Mouse (Mus musculus) thymus, postnatal 4 days (tissue): Measurements from ENCODE around the gene Anxa9.

Experiments
- DNase-seq: peaks from one replicate; pipeline ENCODE4 v3.0.0; 2021

Anxa9 gene

DNA sequence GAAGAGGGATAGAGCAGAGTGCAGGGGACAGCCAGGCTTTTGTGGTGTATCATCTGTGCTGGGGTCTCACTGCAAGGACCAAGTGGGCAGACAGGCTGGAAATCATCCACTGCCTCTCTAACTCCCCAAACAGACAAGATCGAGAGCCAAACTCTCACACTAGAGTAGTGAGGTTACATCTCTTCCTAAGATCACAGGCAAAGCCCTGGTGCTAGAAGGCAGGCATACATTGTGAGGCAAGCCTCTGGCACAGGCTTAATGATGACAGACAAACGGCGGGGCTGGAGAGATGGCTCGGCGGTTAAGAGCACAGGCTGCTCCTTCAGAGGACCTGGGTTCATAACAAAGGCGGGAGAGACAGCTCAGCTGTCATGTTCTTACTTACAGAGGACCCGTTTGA lies 6.5 kb upstream of the Anxa9 start:
- no peak for DNase-seq

DNA sequence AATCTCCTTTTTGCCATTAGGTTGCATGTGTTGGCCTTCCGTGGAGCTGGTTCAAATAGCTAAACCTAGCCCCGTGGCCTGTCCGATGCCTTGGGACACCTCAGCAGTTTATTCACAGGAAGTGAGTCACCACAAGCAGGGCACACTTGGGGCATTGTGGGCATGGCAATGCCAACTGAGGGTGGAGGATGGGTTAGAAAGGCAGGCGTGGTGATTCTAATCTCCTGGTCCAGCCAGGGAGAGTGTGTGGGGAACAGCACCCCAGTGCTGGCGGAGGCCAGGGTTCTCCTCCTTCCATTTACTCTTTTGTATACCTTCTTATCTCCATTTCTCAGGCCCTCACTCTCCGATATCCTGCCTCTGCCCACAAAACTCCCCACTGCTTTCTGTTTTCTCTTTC lies 5.6 kb upstream of the Anxa9 start:
- DNase-seq = no peak

DNA sequence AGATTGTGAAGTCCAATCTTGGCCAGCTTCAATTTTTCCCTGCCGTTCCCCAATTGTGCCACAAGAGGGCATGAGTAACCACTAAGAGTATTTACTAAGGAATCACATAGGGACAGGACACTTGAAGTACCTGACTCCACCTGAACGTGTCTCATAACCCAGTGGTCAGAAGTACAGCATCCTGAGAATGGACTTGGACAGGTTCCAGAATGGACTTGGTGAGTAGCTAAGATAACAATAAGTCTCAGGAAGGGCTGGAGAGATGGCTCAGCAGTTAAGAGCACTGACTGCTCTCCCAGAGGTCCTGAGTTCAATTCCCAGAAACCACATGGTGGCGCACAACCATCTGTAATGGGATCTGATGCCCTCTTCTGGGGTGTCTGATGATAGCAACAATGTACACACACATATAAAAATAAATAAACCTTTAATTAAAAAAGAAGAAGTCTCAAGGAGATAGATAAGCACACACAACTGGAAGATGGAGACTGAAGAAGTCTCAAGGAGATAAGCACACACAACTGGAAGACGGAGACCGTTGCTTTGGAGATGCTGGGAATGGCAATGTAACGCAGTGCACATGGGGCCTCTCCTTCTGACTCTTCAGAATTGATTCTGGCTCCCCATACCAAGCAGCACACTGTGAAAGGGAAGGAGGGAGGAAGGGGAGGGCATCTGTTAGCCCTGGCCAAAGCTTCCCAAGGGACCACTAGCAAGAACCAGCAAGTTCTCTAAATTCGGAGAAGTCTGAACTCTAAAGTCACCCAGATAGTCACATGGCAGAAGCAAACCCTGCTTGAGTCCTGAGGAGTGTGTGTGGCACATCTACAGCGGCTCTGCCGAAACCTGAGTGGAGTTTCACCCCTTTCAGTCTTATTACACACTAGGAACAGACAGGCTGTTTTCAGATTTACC lies 4.2 kb upstream of the Anxa9 start:
- peak; percentile 62 for DNase-seq

DNA sequence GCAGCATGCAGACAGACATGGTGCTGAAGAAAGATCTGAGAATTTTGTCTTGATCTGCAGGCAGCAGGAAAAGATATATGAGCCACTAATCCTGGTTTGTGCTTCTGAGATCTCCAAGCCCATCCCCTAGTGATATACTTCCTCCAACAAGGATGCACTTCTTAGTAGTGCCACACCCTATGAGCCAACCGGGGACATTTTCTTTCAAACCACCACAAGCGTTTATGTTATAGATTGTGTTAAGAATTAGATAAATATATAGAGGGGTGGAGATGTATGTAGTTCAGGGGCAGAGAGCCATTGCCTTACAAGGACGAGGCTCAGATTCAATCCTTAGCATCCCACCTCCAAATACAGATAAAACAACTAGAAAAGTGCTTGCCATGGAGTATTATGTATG lies 3.5 kb upstream of the Anxa9 start:
- DNase-seq = no peak

DNA sequence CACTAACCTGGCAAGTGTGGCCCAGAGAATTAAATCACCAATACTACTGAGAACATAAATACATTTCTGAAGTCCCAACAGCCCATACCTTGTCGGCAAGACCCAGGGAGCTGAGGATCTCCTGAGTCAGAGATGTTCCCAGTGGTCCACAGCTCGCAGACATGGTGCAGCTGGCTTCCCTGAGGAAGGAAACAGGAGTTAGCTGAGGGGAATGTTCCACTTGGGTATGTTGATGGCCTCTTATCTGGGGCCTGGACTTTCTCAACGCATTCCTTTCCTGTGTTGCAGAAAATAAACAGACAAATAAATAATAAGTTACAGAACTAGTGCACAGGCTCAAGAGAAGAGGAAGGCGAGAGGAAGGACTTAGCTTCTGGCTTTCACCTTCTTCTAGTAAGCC lies 732 bp downstream of the Anxa9 start:
- no peak for DNase-seq

DNA sequence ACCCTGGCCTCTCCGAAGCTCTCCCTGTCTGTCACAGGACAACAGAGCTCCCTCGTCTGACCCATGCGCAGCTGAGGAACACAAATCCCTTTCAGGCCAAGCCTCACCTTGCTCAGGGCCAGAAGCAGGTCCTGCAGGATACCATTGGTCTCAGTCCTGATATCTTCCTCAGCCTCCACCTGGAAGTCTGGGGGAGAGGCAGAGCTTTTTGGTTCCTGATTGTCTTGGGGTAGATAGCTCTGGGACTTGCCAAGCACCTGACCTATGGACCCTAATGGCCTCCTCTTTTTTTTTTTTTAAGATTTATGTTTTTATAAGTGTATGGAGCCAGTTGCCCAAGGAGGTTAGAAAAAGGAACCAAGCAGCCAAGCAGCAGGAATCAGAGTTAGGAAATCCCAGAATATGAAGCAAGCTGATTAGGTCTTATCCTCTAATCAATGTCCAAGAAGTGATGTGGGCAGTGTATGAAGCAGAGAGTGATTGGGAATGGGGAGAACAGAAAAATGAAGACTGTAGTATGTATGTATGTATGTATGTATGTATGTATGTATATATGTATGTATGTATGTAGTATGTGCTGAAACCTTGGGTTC lies 5.7 kb downstream of the Anxa9 start:
- no peak for DNase-seq

DNA sequence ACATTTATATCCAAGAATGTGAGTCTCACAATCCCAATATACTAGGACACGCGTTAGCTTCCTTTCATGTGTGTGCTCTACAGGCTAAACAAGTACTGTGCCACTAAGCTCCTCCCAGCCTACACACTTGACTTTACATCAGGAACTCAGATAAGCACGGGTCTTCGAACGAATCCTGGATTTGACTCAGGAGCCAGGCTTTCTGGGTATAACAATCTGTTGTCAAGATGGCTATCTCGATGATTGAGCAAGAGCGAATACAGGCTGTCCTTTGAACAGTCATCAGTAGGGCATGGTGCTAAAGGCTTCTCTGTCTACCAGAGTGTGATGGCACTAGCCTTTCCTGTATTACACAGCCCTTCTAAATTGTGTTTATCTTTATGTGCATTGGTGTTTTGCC lies 9.0 kb downstream of the Anxa9 start:
- DNase-seq = no peak

DNA sequence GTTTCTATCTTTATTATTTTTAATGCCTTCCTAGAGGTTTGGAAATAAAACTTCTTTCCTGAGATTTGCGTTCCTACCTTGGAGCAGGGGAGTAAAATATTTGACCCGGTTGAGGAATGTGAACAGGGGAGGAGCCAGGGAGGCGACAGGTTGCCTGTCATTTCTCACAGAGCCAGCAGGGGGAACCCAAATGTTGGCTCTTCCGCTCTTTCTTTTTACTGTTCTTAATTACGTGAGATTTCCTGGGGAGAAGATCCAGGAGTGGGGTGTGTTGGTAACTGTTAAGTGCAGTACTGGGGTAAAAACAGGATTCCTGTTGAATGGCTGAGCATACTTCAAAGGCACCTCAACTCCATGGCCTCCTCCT lies 10.9 kb downstream of the Anxa9 start:
- peak; percentile 75 for DNase-seq

DNA sequence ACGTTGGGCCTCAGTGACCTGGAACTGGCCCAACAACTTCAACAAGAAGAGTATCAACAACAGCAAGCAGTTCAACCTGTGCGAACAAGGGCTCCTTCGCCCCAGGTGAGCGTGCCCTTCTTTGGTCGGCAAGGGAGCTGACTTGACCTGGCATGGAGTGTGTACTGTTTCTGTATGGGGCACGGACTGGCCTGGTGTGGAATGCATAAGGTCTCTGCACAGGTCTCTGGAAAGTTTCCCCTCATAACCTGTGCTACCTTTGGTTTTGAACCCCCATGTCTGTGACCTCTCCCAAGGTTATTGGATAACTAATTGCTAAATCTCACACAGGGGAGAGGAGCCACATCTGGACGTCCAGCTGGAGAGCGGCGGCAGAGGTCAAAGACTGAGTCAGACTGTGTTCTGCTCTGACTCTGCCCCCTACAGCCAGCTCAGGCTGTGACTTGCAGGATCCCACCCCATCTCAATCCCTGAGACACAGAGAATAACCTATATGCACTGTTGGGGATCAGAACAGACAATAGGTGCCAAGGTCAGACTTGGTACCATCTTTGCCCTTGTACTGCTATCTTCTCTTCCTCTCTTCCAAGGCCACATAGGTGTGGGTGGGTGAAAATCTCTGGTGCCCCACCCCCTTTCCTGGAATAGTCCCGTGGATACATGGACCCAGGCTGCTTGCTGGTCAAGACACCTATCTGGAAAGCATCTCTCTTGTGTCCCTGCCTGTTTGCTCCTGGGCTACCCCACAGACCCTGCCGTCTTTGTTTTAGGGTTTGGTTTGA lies 11.5 kb downstream of the Anxa9 start:
- no peak for DNase-seq

DNA sequence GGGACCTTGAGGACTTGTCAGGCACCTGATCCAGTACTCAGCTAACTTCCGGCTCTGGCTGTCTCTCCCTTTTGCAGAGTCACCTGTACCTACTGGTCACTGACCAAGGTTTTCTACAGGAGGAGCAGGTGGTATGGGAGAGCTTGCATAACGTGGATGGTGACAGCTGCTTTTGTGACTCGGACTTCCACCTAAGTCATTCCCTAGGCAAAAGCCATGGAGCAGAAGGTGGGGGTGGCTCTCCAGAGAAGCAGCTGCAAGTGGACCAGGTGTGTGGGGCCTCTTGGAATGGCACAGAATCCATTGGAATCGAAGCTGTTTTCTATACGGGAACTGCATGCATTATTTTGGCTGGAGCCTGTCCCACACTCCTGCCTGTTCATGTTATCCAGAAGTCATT lies 12.3 kb downstream of the Anxa9 start:
- no peak for DNase-seq

DNA sequence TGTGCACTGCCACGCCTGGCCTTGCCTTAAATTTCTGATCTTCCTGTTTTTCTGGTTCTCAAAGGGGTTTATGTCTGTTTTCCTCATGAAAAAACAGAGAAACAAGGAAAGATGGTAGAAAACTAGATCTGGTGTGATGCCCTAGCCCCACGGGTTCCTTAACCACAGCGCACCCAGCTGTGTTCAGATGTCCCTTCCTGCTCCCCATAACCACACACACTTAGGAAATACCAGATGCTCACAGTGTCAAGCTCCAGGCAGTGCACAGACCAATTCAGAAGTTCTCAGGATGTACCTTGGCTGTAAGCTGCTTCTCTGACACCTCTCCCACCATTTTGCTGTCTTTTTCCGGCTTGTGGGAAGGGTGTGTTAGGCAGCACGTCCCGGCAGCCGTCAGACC lies 12.7 kb downstream of the Anxa9 start:
- DNase-seq = no peak

DNA sequence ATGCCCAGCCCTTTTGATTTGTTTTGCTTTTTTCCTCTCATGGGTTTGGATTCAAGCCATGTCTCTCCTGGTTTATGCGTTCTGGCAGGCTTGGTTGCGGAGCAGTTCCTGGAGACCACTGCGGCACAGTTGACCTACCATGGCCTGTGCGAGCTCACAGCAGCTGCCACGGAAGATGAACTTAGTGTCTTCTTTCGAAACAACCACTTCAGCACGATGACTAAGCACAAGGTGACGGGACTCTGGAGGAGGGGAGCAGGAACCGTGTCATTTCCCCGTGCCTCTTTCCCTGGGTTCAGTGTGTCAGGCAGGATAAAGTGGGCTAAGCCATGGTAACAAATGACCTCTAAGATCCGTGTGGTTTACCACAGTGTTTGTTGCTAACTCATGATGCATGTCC lies 13.4 kb downstream of the Anxa9 start:
- no peak for DNase-seq

DNA sequence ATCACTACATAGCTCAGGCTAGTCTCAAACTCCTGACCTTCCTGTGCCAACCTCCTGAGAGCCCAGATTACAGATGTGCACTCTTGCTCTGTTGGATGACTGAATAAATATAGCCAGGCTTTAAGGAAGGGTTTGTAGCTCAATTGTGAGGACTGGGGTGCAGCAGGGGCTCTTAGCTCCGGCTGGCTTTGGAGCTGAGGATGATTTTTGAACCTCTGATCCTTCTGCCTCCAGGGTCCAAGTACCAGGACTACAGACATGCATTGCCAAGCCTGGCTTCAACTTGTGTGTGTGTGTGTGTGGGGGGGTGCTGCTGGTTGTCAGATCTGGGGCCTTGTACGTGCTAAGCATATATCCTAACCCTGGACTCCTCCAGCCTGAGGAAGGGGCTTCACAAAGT lies 14.1 kb downstream of the Anxa9 start:
- DNase-seq = no peak

DNA sequence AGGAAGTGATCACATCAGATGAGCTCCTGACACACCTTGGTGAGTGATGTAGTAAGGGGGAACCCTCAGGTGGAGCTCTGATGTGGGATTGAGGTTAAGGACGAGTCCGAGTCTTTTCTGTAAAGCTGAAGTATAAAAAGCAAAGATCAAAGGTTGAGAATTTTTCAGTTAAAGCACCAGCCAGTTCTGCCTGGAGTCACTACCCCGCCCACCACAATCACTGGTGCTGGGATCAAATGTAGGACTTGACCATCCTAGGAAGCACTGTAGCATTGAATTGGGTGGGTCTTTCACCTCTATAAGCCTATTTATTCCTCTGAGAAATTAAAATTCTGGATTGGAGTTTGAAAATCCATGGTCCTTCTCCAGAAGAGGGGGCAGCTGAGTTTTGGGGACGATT lies 15.9 kb downstream of the Anxa9 start:
- no peak for DNase-seq

DNA sequence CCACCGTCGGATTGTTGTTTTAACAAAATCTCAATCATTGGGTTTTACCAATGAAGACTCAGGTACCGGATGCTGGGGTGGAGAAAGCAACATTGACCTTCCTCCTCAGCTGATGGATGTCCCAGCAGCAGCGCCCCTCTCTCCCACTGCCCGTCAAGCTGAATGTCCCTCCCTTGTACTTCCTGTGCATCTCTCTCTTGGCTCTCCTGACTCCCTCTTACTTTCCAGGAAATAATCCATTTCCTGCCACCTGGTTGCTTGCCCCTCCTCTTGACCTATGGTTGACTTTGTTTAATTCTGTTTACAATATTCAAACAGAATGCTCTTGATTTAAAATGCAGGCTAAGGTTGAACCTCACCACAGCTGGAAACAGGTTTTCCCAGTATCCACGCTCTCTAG lies 16.8 kb downstream of the Anxa9 start:
- DNase-seq = no peak

DNA sequence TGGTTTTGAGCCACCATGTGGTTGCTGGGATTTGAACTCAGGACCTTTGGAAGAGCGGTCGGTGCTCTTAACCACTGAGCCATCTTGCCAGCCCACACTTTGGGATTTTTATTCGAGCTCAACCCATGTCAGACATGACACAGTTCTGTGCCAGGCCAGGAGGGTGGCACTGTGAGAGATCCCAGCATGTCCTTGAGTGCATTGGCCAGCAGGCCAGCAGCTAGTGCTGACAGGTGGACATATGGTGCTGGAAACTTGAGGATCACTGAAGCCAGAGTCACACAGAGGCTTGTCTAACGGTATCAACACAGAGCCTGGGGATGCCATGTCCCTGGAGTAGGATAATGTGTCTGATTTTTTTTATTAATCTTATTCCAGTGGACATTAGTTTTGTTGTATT lies 17.6 kb downstream of the Anxa9 start:
- no peak for DNase-seq

DNA sequence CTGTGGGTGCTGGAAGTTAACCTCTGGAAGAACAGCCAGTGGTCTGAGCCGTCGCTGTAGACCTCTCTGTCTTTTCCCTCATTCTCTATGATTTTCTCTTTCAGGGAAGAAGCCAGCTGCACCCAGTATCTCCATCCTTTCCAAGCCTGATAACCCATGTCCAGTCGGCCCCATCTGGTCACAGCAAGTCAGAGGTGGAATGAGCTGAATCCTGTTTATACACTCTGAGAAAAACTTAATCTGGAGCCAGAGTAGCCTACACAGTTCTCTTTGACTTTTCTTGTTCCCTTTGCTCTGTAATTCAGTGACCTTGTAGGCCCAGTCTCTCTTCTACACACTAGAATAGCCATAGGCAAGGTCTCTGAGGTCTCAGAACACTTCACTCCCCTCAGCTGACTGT lies 19.4 kb downstream of the Anxa9 start:
- DNase-seq = no peak

DNA sequence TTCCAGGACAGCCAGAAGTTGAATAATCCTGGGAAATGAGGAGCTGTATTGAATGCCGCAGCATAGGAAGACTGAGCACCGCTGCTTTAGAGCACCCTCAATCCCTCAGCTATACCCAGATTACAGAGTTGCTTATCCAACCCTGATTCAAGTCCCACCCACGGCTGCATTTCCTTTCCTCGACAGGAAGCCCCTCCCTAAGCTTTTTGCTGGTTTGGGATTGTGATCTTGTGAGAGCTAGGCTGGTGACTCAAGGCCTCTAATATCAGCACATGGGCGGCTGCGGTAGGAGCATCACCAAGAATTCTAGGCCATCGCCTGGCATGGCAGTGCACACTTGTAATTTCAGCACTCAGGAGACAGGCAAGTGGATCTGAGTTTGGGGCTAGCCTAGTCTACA lies 20.5 kb downstream of the Anxa9 start:
- no peak for DNase-seq

DNA sequence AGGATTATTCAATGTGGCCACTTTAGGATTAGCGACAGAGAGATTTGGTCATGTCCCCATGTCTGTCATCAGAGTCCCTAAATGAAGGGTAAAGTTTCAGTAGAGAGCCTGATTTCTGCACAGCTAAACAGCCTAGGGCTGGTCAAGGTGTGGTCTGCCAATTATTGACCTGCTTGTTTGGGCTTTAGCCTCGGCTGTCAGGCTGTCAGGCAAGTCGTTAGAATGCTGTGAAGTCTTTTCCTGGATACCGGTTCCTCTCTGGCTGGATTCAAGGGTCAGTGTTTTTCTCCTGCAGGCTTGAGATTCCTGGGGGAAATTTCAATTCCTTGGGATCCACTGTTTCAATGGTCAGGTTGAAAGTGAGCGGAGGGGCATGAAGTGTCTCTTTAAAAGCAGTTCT lies 21.0 kb downstream of the Anxa9 start:
- DNase-seq = no peak

DNA sequence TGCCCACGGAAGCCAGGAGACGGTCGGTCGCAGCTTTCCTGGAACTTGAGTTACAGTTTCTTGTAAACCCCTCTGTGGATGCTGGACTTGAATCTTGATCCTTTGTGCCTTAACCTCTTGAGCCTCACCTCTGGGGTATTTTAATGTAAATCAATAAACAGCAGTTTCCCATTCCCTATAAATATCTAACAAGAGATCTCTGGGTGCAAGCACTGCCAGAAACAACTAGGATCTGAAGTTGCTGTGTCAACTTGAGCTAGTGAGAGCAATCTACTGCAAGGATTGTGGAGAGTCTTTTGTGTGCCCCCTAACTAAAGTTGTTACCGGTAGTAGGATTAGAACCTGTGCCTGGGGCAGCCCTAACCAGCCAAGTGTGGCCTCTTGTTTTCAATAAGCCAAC lies 21.6 kb downstream of the Anxa9 start:
- DNase-seq = no peak

DNA sequence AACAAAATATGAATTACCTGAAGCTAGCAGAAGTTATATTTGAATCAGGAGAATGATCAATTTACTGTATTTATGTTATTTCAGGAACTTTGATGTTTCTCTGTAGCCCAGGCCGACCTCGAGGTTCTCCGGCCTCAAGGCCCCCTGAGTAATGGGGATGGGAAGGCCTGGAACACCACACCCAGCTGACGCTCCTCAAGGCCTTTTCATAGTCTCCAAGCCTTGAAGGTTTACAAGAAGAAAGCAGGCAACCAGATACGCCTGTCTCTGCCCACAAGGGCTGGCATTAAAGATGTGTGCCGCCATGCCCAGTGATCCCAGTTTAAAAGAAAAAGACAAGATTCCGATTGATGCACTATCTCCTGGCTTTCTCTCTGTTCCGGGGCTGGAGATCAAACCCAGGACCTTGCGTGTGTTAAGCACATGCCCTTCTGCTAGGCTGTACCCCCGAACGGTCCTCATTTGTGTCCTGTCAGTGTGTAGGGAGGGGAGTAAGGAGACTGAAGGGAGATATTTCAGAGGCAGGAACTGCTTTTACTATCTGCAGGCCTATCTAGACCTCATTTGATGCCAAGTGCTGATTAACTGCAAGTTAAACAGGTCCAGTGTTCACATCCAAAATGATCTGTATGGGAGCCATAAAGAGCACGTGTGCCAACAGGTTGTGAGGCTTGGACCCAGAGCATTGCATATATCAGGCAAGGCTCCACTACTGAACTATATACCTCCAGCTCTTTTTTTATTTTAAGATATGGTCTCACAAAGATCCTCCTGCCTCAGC lies 22.3 kb downstream of the Anxa9 start:
- no peak for DNase-seq

DNA sequence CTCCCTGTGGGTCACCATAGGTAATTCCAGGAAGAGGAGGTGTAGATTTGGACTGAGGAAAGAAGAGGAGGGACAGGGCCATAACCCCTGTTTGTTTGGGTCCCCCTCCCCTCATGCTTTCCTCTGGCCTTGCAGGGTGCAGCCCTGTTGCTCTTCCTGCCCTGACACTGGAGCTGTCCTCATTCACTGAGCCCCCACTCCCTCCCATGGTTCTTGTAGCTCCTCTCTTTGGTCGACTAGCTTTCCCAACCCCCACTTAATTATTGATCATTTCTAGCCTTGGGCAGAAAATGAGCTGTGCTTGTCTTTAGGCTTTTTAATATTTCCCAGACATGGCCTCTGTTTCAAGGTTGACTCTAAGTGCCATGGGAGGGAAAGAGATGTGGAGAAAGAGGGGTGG lies 22.9 kb downstream of the Anxa9 start:
- no peak for DNase-seq

DNA sequence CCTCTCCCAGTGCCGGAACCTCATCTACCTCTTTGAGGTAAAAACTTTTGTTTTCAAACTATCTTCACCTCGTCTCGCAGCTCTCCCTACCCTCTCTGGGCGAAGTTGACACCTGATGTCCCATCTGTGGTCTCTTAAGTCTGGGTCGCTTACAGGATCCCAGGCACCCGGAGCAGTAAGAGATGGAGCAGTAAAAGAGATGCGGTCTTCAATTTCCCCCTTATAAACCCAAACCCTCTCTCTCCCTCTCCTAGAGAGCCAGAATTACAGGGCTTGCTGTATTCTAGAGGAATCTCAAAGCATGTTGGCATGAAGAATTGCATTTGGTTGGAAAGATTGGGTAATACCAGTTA lies 23.4 kb downstream of the Anxa9 start:
- DNase-seq = no peak
